Mouse (Mus musculus) liver, adult (tissue): ENCODE results near the gene Vmn1r85.

ENCODE experiments used
- GATA4 ChIP-seq: IDR thresholded peaks from 2 replicates; pipeline ENCODE4 v1.6.1; 2014; ENCODE audit warnings: mild to moderate bottlenecking, low read length; ENCODE audit not compliant: insufficient replicate concordance

Gene Vmn1r85

DNA sequence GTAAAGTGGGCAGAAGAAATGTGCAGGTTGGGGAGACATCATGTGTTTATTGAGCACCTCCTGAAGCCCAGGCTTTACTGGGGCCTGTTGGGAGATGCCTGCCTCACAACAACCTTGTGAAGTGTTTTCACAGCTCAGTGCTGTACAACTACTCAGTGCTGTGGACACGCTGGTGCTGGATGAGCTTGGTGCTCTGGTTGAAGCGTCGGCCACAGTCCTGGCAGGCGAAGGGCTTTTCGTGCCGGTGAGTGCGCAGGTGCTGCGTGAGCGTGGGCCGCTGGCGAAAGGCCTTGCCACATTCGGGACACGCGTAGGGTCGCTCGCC lies 51.9 kb downstream of the Vmn1r85 start:
- TF ChIP-seq GATA4: no peak

DNA sequence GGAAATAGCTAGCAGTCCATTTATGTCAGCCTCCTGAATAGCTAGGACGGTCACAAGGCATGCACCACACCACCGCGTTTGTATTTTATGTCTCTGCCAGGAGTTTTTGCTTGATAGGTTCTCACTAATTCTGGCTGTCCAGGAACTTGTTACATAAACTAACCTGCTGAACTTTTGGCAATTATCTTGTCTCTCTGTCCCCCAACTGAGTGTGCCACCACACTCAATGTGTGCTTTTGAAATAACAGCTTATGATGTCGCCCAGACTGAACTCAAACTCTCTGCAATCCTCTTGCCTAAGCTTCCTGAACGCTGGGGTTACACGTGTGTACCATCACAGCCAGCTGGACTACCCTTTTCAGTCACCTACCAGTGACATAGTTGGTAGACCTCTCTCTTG lies 52.5 kb downstream of the Vmn1r85 start:
- no peak for TF ChIP-seq GATA4

DNA sequence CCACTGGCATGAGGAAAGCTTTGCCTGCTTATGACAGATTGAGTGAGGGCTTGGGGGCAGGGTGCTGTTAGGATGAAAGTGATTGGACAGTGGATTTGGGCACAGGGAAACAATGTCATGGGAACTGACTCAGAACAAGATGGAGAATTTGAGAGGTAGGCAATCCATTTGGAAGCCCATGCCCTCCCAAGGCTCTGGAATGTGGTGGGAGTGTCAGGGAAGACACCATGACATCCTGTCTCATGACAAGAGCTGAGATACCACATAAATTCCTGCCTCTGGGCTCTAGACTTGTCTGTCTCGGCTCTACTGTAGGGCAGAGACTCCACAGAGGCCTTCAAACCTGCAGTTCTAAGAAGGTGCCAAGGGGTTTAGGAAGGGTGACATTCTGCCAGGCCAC lies 53.7 kb downstream of the Vmn1r85 start:
- TF ChIP-seq GATA4: no peak

DNA sequence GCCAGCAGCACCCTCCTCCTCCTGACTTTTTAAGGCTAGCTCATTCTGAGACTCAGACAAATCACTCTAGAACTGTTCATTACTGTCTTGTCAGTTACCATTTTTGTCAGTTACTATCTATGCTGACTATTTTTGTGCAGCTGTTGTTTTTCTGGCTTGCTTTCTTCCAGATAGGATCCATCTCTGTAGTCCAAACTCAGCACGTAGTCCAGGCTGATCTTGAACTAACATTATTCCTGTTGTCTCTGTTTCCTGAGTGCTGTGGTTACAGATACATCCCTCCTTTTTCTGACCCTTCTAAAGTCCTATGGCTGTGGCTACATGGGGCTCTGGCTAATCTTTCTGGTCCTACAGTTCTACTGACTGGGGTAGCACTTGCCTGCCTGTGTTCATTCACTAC lies 55.8 kb downstream of the Vmn1r85 start:
- TF ChIP-seq GATA4: no peak

DNA sequence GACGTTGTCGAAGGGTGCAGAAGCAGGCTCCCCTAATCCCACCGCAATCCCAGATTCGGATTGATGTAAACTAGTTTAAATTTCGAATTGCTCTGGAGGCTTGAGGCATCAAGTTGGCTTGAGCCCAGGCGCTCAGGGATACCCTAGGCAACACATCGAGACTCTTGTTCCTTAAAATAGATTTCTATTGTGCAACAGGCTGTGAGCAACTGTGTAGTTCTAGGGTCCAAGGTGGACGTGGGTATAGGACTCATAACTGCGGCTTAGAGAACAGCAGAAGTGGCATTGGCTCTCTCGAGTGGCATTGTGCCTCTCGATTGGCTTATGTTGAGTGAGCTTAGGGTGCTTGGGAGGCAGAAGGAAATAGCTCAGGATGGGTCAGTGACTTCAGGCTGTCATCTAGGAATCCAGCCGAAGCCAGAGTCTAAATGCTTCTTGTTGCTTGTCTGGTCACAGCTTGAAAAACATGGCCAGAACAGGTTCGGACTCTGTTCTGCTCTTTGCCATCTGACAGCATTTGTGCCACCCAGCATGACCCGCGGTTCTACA lies 56.3 kb downstream of the Vmn1r85 start:
- no peak for TF ChIP-seq GATA4

DNA sequence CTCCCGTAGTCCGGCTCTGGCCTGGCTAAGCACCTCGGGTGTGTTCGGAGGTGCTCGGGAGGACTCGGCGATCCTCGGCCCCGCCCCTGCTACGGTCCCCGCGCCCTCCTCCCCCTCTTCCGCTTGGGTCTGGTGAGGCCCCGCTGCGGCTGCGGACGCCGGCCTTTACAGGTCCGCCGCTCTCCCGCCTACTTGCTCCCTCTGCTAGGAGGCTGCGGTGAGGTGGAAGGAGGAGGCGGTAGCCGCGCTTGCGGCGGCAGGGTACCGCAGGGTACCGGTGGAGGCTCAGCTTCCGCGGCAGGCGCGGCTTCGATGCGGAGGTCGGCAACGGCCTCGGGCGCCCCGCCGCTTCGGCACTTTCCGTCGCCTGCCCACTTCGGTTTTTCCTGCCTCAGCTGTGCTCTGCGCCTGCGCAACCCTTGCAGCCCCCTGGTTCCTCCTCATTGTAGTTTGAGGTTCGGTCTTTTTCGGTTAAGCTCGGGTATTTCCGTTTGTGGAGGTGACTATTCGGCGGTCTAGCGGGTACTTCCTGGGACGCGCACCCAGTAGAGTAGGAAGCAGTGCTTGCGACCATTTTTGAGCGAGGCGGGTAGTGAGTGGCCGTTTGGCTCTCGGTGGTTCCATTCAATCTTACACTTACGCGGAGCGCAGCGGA lies 56.9 kb downstream of the Vmn1r85 start, which contains the start of gene Ube2m:
TSS of gene Ube2m (minus strand) at position 375 of the 655 bp plus-strand sequence.
- TF ChIP-seq GATA4: peak; percentile 19; the same call in 1 of the 2 replicates

DNA sequence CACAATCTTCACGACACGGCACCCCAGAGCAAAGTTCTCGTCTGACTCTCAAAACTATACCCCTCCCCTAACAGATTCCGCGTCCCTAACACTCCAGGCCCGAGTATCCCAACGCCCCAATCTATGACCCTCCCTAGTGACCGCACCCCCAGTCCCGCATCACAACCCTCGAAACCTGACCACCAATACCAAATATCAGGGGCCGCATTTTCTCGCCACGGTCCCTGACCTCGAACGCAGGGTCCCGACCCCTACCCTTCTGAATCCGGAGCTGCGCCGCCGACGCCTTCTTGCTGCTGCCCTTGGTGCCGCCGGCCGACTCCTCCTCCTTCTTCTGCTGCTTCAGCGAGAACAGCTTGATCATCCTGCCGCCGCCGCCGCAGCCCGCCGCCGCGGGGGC lies 57.6 kb downstream of the Vmn1r85 start:
- no peak for TF ChIP-seq GATA4

DNA sequence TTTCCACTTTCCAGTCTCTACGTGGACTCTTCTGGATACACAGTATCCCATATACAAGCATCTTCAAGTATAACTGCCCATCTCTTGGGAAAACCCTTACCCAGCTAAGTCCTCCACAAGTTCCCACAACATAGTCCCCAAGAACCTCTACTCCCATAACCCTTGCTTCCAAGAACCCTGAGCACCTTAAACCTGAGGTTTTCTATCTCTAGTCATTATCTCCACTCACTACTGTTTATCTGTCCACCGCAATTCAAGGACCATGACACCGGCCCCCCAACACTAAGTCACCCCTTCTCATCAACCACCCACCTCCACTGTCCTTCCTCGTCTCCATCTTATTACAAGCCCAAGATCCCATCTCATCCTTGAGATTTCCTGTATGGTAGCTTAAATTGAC lies 58.2 kb downstream of the Vmn1r85 start:
- TF ChIP-seq GATA4: no peak

DNA sequence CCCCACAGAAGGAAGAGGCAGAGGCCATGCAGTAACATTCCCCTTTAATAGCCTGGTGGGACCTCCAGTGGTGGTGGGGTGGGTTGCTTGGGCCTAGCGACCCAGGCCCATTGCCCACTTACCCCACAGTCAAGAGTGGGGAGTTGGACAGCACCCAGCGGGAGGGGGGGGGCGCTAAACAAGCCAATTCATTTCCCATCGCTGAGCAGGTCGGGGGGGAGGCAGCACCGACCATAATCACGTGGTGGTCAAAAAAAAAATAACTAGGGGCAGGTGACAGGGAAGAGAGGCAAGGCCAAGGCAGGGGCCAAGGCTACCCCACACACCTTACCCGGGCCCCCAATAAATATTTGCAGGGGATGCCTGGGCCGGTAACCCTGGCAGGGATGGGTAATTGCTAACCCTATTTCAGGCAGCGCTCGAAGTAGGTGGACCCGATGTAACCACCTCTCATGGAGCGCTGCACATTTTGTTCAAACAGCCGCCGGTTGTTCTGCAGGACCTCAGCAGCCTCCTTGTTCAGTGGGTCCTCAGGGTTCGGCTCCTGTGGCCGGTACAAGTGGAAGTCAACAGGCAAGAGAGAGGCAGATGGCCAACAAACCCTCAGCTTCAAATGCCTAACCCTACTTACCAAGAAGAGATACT lies 59.6 kb downstream of the Vmn1r85 start:
- no peak for TF ChIP-seq GATA4

DNA sequence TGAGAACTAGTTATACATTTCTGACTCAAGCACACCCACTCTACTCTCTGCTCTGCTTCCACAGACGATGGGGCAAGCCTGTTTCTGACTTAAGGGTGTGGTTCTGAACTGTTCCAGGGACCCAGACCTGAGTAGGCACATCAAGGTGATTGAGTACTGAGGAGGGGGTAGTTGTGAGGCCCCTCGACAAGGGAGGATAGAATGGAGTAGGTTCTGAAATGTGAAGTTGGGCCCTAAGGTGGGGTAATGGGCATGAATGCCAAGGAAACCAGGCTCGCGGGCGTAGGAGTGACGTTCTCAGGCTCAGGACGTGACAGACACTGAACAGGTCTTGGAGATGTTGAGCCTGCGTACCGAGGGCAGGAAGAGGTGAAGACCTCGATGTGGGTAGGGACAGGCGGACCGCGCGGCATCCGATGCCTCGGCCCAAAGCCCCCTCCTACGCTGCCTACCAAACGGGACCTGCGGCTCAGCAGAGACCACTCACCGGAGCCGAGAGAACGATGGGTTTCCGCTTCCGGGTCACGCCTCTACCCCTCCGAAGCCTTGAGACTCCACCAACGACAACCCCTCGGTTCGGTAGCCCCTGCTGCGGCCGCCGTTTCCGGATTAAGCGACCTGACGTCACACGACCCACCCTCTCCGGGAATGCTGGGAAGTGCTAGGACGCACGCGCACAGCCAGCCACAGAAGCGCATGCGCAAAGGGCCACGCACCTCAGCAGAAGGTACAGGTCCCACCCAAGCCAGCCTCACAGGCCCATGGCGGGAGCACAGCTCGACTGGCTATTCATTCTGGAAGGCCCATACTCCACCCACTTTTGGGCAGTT lies 60.6 kb downstream of the Vmn1r85 start, which contains the start of gene Chmp2a:
TSS of gene Chmp2a (minus strand) at position 660 of the 830 bp plus-strand sequence.
- peak; percentile 32; the same call in 1 of the 2 replicates for TF ChIP-seq GATA4

DNA sequence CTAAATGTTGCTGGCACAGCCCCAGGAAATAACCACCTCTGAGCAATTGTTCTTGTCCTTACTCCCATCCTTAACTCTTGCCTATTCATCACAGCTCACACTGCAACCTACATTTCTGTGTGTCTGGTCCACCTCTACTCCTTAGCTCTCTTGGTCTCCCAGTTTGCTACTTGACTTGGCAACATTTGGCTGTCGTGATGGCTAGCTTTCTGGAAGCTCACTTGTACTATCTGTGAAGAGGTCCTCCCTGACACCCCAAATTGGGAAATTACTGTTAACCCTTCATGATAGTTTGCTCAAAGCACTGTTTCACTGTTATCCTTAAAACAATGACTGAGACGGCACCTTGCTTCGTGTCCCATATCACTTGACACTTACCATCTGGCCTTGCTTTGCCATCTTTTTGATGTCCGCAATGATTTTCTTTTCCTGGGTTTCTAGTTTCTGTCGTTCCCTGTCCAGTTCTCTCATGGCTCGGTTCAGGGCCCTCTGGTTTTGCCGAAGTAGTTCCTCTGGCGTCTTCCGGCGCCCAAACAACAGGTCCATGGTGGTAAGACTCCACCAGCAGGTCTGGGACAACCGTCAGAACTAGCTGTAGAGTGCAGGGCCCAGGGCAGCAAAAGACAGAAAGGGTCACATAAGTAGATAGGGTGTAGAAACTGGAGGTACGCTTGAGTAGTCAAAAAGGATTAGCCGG lies 61.4 kb downstream of the Vmn1r85 start:
- no peak for TF ChIP-seq GATA4
